Mouse (Mus musculus): ENCODE results near the gene Gm20388. TPM values are rescaled to one million over a fixed set of nuclear protein-coding genes. Genes with fewer than 3 reads are reported as not detected.

Gene Gm20388
- polyA plus RNA-seq, 2 experiments = 8.5 TPM; not detected in 1

GRCm38 (mm10) chr8:120403606-120404269, 493.1 kb downstream of the Gm20388 start:
- WGBS (ENCODE audit: insufficient replicate concordance) = 38% methylated on average over 7 of the region's 7 CpGs
- Histone ChIP-seq H3K4me1 (replicated peaks; ENCODE audit: control insufficient read depth in 2 of 2, insufficient read depth in 2 of 2, low read length in 1 of 2) (peaks cover 9 to 32% of the 10 kb centered on the region in 2 experiments), H3K27ac (no peak overlapping the region)

GRCm38 (mm10) chr8:120404609-120405036, 494.0 kb downstream of the Gm20388 start:
- 51% methylated on average over 7 of the region's 7 CpGs for WGBS (ENCODE audit: insufficient replicate concordance)
- no peaks in the 10 kb centered on the region for H3K36me3 ChIP-seq (replicated peaks; ENCODE audit: control insufficient read depth, insufficient read depth, low read depth)
- H3K4me1 ChIP-seq (replicated peaks; ENCODE audit: control insufficient read depth in 2 of 2, insufficient read depth in 2 of 2, low read length in 1 of 2) = peaks cover 9 to 36% of the 10 kb centered on the region in 2 experiments
- H3K27ac ChIP-seq = no peak overlapping the region
- no peak overlapping the region for H3K9ac ChIP-seq (replicated peaks)
- no peak for ATAC-seq (ENCODE audit: insufficient read depth)
- peak in 2 of 3 experiments; percentile 43 to 45 for DNase-seq (ENCODE audit: low read depth in 3 of 3, low spot score in 3 of 3)
- H3K4me2 ChIP-seq (ENCODE audit: low read depth) = no peak overlapping the region
- no peaks in the 10 kb centered on the region for H3K9me3 ChIP-seq (ENCODE audit: control insufficient read depth, low read length)
- no peak overlapping the region for H3K4me3 ChIP-seq (ENCODE audit: insufficient read depth in 1 of 2, low read depth in 2 of 2, low read length in 2 of 2)
- peak; percentile 95 for TF ChIP-seq CTCF (IDR thresholded peaks at IDR 0.05; ENCODE audit: low read depth)
- TF ChIP-seq EP300 (IDR thresholded peaks at IDR 0.05; ENCODE audit: low read depth) = no peak
- no peaks in the 10 kb centered on the region for H3K27me3 ChIP-seq (ENCODE audit: control insufficient read depth, insufficient read depth, low read length)

More at GRCm38 (mm10) chr8:120403606-120404269, 493.1 kb downstream of the Gm20388 start:
- Histone ChIP-seq H3K9me3 (ENCODE audit: control insufficient read depth, low read length) (no peaks in the 10 kb centered on the region), H3K27me3 (ENCODE audit: control insufficient read depth, insufficient read depth, low read length) (no peaks in the 10 kb centered on the region), H3K9ac (replicated peaks) (no peak overlapping the region), H3K36me3 (replicated peaks; ENCODE audit: control insufficient read depth, insufficient read depth, low read depth) (no peaks in the 10 kb centered on the region), H3K4me2 (ENCODE audit: low read depth) (no peak overlapping the region), H3K4me3 (ENCODE audit: insufficient read depth in 1 of 2, low read depth in 2 of 2, low read length in 2 of 2) (no peak overlapping the region)
- DNase-seq (ENCODE audit: low read depth in 3 of 3, low spot score in 3 of 3) (no peak), ATAC-seq (ENCODE audit: insufficient read depth) (no peak)
- TF ChIP-seq EP300 (IDR thresholded peaks at IDR 0.05; ENCODE audit: low read depth) (no peak), CTCF (IDR thresholded peaks at IDR 0.05; ENCODE audit: low read depth) (no peak)

GRCm38 (mm10) chr8:120406008-120406632, 495.5 kb downstream of the Gm20388 start:
- no peak overlapping the region for H3K4me3 ChIP-seq (ENCODE audit: insufficient read depth in 1 of 2, low read depth in 2 of 2, low read length in 2 of 2)
- no peak overlapping the region for H3K9ac ChIP-seq (replicated peaks)
- TF ChIP-seq EP300 (IDR thresholded peaks at IDR 0.05; ENCODE audit: low read depth) (no peak), CTCF (IDR thresholded peaks at IDR 0.05; ENCODE audit: low read depth) (no peak)
- no peak overlapping the region for H3K4me2 ChIP-seq (ENCODE audit: low read depth)
- peaks cover 9 to 40% of the 10 kb centered on the region in 2 experiments for H3K4me1 ChIP-seq (replicated peaks; ENCODE audit: control insufficient read depth in 2 of 2, insufficient read depth in 2 of 2, low read length in 1 of 2)
- no peaks in the 10 kb centered on the region for H3K27me3 ChIP-seq (ENCODE audit: control insufficient read depth, insufficient read depth, low read length)
- WGBS (ENCODE audit: insufficient replicate concordance) = 61% methylated on average over 12 of the region's 12 CpGs
- no peaks in the 10 kb centered on the region for H3K9me3 ChIP-seq (ENCODE audit: control insufficient read depth, low read length)
- H3K27ac ChIP-seq = no peak overlapping the region
- ATAC-seq (ENCODE audit: insufficient read depth) = no peak
- no peak for DNase-seq (ENCODE audit: low read depth in 3 of 3, low spot score in 3 of 3)
- no peaks in the 10 kb centered on the region for H3K36me3 ChIP-seq (replicated peaks; ENCODE audit: control insufficient read depth, insufficient read depth, low read depth)

- 10% methylated on average over 9 of the region's 9 CpGs for WGBS (ENCODE audit: insufficient replicate concordance)
- H3K36me3 ChIP-seq (replicated peaks; ENCODE audit: control insufficient read depth, insufficient read depth, low read depth) = no peaks in the 10 kb centered on the region
- ATAC-seq (ENCODE audit: insufficient read depth) (peak; percentile 36; the same call in 1 of the 2 replicates), DNase-seq (ENCODE audit: low read depth in 3 of 3, low spot score in 3 of 3) (peak in 1 of 3 experiments; percentile 46)
- TF ChIP-seq EP300 (IDR thresholded peaks at IDR 0.05; ENCODE audit: low read depth) (no peak), CTCF (IDR thresholded peaks at IDR 0.05; ENCODE audit: low read depth) (peak; percentile 85)
- H3K4me1 ChIP-seq (replicated peaks; ENCODE audit: control insufficient read depth in 2 of 2, insufficient read depth in 2 of 2, low read length in 1 of 2) = peaks cover 9 to 33% of the 10 kb centered on the region in 2 experiments
- H3K4me3 ChIP-seq (ENCODE audit: insufficient read depth in 1 of 2, low read depth in 2 of 2, low read length in 2 of 2) = no peak overlapping the region
- H3K4me2 ChIP-seq (ENCODE audit: low read depth) = no peak overlapping the region; the same call in 1 of the 2 replicates
- H3K9ac ChIP-seq (replicated peaks) = no peak overlapping the region
- no peak overlapping the region; the same call in 1 of the 2 replicates for H3K27ac ChIP-seq
- no peaks in the 10 kb centered on the region for H3K27me3 ChIP-seq (ENCODE audit: control insufficient read depth, insufficient read depth, low read length)
- no peaks in the 10 kb centered on the region for H3K9me3 ChIP-seq (ENCODE audit: control insufficient read depth, low read length)
These were observed 497.1 kb downstream of the Gm20388 start for GRCm38 (mm10) chr8:120407701-120408240.

Data from liver, embryonic 14.5 days (tissue).